Mouse (Mus musculus): ENCODE measurements around the gene Lrrc4c.

The Lrrc4c gene

GRCm38 (mm10) chr2:97604688-97605215 lies 1286.8 kb downstream of the Lrrc4c start:
- DNase-seq (ENCODE audit: low read depth, low spot score), result no peak

GRCm38 (mm10) chr2:97609436-97609835 lies 1291.5 kb downstream of the Lrrc4c start:
- no peak for DNase-seq (ENCODE audit: low read depth, low spot score)

GRCm38 (mm10) chr2:97610566-97610965 lies 1292.6 kb downstream of the Lrrc4c start:
- DNase-seq (ENCODE audit: low read depth, low spot score), result no peak

GRCm38 (mm10) chr2:97614724-97615123 lies 1296.8 kb downstream of the Lrrc4c start:
- DNase-seq (ENCODE audit: low read depth, low spot score), result no peak

GRCm38 (mm10) chr2:97618589-97618988 lies 1300.6 kb downstream of the Lrrc4c start:
- DNase-seq (ENCODE audit: low read depth, low spot score), result no peak

GRCm38 (mm10) chr2:97639941-97640340 lies 1322.0 kb downstream of the Lrrc4c start:
- DNase-seq (ENCODE audit: low read depth, low spot score), result no peak

- DNase-seq (ENCODE audit: low read depth, low spot score), result no peak
Observed at GRCm38 (mm10) chr2:97641661-97642060, 1323.7 kb downstream of the Lrrc4c start.

GRCm38 (mm10) chr2:97652711-97653110 lies 1334.7 kb downstream of the Lrrc4c start:
- DNase-seq (ENCODE audit: low read depth, low spot score), result no peak
